Mouse (Mus musculus): Measurements from ENCODE around the gene Palm2.
A peak's percentile ranks its signal among the peaks of the same experiment; 100 is the strongest.

The Palm2 gene

DNA sequence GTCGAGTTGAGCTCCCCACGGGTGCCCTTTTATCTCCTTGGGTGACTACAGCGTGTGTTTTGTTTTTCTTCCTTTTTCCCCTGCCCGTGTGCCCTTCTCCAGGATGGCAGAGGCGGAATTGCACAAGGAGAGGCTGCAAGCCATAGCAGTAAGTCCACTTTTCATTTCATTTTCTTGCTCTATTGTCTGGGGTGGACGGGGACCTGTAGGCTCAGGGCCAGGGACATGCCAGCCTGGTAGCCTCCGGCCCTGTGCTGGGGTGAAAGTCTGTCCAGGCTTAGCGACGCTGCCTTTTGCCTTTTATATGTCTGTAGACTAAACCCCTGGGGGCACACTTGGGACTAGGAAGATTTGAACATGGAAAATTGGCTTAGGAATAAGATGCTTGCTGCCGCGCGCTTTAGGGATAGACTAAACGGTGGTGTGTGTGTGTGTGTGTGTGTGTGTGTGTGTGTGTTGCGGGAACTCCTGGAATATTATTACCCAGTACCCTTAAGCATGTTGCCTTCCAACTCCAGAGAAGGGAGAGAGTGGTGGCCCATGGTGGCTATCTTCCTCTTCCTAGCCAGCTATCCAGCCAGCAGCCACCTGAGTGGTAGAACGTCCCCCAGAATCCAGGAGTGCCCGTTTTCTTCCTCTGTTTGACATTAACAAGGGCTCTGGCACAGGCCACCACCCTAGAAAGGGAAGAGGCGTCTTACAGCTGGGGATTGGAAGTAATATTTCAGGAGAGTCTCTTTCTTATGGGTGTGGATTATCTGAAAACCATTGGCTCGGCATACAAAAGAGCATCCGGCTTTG, 134.4 kb downstream of the Palm2 start:
- DNase-seq (ENCODE audit: low spot score), result no peak

DNA sequence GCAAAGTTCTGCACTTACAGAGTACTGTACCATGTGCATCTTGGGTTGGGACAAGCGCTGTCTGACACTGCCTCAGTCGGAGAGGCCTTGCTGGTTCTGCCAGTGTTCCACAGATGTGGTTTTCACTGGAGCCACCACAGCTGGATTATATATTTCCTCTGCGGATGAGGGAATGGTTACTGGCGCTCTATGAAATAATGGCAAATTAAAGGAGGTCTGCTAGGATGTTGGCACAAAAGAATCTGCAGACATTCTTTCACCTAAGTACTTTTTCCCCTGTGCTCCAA, 135.0 kb downstream of the Palm2 start:
- DNase-seq (ENCODE audit: low spot score), result no peak

DNA sequence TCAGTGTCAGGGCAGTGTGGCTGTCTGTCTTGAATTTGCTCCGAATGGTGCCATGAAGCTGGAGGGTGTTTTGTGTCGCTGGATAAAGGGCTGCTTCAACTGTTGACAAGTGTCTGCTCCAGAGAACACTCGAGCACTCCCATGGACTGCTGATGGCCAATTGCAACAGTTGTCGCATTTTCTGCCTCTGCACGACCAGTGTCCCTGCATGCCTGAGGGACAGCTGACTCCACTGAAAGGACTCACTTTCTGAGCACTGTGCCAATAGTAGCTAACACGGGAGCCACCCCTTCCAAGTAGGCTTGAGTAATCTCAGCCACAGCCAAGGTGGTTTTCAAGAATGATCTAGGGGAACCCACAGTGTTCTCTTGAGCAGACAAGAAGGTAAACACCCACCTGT, 135.7 kb downstream of the Palm2 start:
- DNase-seq (ENCODE audit: low spot score), result no peak

DNA sequence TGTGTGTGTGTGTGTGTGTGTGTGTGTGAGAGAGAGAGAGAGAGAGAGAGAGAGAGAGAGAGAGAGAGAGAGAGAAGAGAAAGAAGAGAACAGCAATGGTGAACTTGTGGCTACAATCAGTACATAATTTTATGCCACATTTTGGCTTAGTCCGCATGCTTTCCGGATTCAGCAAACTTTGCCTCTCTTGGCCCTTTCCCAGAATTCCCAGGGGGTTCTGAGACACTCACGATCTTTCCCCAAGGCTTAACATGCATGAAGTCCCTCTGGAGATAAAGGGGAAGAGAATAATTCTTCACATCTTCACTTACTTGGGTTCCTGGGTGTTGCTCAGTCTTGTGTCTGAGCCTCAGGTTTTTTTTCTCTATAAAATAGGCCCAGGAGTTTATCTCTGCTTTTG, 136.2 kb downstream of the Palm2 start:
- DNase-seq (ENCODE audit: low spot score), result no peak

DNA sequence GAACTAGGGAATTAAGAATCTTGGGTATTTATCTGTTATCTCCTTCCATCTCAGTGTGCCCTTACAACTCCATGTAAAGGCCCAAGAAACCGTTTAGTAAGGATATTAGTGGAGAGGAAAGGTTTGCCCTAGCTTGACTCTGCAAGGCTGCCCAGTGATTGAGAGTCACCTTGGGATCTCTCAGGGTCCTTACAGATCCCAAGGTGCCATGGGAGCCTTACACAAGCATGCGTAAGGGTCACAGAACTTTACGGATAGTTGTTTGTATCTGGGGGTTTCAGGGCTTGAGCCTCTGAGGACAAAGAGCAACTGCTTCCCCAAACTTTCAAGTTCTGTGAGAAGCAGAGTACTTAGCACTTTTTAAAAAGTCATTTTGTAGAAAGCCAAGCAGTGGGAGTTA, 140.1 kb downstream of the Palm2 start:
- no peak for DNase-seq (ENCODE audit: low spot score)

DNA sequence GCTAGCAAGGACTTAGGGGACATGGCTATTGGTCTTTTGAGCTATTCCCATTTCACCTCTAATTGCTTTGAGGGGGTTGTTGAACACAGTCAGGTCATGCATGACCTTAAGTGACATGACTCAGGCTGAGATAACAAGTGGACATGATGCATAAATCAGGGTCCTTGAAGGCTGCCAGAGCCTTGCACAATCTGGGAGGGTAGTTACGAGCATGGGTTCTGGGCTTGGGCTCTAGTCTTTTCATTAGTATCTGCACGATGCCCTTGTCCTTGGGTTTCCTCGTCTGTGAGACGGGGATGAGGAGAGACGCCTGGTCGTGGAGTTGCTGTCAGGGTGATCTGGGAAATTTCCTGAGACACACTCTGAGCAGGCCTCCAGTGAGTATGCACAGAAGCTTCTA, 140.6 kb downstream of the Palm2 start:
- DNase-seq (ENCODE audit: low spot score), result no peak

DNA sequence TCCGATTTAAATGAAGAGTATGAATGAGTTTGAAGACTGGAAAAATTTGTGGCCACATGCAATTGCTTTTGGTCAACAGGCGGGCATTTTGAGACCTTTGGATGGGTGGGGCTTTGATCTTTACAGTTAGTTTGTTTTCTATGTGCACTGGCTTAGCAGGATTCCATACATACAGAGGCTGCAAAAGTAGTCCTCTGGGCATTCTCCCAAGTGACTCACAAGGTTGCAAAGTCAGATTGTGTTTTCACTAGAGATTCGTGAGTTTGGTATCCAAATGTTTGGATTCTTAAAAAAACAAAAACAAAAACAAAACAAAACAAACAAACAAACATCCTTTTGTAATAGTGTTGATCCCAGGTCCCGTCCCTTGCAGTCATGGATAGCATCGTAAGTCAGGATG, 141.6 kb downstream of the Palm2 start:
- no peak for DNase-seq (ENCODE audit: low spot score)

DNA sequence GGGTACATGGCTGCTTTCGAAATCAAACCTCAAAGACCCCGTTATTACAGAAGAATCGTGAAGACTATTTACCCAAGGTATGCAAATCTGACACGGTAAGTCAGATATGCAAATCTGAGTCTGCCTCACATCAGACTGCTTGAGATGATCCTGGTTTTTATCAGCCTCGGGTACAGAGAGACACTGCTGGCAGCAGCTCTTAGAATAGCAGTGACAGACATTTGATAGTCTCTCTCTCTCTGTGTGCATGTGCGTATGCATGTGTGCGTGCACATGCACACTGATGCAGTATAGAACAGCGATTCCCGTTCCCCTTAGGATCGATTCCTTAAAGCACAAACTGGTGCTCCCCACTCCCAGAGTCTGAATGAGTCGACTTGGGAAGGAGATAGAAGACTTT, 142.0 kb downstream of the Palm2 start:
- no peak for DNase-seq (ENCODE audit: low spot score)

DNA sequence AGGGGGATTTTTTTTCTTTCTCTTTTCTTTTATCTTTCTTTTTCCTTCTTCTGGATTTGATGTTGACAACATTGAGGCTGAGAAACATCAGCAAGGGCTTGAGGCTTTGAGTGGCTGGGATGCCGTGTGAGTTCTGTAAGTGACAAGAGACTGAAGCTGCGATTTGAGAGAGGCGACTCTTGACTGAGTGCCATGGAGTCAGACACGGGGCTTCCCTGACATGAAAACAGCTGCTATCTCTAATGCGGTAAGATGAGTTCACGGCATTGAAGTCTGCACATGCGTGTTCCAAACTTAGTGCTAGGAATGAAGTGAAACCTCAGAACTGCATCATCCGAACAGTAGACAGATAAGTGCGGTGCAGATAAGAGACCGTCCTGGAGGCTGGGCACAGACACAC, 145.6 kb downstream of the Palm2 start:
- DNase-seq (ENCODE audit: low spot score), result no peak

DNA sequence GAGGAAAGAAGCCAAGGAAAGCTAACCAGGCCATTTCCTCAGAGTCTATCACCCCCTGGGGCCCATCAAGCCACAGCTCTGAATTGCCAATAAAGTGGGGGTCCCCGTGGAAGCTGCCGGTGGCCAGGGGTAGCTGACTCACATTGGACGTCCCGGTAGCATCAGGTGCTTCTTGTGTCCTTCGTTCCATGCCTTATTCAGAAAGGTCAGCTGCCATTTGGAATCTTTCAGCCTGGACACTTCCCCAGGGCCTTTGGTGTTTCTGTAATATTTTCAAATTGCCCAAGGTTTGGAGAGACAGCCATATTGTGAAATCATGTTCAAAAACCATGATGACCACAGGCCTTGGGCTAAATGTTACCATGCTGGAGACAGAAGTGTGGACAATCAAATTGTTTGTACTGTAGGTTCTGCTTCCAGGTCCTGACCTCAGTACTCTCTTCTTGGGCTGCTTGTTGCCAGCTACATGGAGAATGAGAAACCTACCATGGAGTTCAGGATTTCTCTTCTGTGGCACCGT, 151.3 kb downstream of the Palm2 start:
- no peak for DNase-seq (ENCODE audit: low spot score)

DNA sequence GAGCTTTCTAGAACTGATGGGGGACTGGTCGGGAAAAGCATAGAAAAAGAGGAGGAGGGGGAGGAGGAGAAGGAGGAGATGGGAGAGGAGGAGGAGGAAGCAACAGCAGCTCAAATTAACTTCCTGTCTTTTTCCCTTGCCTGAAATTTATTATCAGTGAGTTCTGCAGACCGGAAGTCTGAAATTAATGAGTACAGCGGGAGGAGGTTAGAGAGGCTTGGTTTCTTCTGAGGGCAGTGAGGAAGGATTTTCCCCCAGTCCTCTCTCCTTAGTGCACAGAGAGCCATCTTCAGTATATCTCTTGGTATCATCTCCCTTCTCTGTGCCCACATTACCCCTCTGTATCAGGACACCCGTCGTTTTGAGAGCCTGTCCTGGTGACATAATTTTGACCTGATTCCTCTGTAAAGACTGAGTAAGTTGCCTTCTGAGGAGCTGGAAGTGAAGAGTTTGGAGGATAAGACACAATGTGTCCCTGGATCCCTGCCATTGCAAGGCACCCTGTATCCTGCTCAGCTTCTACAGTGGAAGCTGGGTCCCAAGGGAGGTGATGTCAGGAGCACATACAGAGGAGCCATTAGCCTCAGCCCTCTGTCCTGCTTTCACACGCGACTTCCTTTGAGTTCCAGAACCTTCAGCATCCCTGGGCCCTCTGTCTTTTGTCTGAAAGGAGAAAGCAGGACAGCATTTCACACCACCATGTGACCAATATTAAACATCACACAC, 153.0 kb downstream of the Palm2 start:
- DNase-seq (ENCODE audit: low spot score), result no peak

DNA sequence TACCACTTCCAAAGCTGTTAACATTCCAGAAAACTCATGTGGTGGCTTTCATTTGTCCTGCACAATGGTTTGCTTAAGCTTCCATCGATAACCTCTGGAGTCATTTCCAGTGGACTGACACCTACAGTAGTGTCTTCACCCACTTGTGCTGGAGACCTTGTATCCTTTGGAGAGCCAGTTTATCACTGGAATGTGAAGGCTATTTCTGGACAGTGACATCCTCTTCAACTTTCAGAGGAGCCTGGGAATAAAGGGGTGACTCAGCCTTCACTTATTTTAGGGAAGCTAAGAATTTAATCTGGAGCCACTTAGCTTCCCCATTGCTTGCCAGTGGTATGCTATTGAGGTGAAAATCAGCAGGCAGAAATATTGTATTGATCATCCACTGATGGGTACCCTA, 154.3 kb downstream of the Palm2 start:
- no peak for DNase-seq (ENCODE audit: low spot score)

DNA sequence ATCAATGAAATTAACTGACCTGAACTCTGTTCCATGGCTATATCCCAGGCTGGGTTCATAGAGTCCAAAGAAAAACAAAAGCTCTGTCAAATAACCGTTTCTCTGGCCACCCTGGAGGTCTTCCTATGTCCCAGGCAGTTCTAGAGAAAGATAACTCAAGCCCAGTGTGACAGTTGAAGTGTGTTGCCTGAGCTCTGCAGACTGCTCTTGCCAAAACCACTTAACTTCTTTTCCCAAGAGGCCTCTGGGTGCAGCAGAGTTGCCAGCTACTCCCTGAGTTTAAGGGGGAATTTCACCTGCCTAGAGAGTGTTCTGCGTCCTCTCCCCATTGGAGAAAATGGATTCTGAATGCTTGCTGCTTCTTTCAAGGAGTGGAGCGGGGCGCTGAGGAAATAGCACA, 158.7 kb downstream of the Palm2 start:
- DNase-seq (ENCODE audit: low spot score), result no peak

DNA sequence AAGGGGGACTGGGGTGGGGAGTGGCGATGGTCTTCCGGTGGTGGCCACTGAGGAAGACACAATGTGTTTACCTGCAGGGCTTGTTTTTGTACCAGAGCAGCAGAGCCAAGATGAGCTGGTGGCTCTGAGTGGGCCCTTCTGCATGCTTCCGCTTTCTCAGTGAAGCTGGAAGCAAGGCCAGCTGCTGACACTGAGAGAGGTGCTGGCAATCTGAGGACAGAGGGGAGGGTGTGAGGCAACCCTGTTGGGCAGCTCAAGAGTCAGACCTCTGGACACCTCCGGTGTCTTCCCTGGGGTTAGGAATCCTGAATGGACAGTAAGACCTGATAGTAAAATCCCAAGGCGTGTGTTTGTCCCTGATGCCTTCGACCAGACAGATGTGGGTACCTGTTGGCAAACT, 165.9 kb downstream of the Palm2 start:
- no peak for DNase-seq (ENCODE audit: low spot score)

DNA sequence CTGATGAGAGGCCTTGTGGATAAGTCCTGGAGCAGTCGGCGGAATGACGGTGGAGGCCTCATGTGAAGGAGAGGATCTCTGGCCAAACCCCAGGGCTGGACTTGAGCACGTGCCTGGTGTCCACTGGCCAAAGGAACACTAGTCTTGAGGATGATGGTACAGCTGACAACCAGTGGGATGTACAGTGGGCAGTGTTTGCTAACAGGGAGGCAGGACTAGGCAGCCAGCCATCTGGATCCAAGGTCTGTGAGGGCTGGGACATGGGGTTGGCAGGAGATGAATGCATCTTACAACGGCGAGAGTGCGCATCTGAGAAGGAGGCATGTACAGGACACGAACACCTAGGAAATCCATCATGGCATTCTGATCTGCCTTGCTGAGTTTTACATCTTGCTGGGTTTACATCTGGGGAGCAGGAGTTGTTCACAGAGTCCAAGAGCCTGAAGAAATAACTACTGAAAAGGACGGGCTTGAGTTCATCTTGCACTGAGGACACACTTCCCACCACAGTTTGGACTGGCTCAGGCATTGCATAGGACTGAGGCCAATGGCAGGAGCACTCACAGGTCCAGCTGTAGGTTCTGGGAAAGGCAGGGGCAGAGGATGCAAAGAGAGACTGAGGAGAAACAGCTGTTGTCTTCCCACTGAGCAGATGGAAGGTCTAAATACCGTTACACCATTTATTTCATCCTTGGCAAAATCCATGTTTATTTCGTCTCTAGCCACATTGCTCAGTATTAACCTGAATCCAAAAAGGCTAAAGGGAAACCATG, 166.8 kb downstream of the Palm2 start:
- DNase-seq (ENCODE audit: low spot score), result no peak

DNA sequence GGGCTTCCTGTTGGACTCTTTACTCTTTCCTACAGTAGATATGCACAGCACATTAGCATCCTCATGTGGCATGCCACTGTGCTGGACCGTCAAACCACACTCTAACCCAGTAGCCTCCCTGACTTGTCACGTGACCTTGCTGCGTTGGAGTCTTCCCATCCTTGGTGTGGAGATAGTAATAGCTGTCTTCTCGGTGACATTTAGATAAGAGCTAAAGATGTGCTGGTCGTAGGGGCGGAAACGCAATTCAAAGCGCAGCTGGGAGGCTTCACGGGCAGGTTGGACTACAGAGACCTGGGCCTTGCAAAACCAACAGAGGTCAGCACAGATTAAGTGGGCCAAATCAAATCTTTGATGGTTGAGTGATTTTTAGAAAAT, 167.4 kb downstream of the Palm2 start:
- no peak for DNase-seq (ENCODE audit: low spot score)

DNA sequence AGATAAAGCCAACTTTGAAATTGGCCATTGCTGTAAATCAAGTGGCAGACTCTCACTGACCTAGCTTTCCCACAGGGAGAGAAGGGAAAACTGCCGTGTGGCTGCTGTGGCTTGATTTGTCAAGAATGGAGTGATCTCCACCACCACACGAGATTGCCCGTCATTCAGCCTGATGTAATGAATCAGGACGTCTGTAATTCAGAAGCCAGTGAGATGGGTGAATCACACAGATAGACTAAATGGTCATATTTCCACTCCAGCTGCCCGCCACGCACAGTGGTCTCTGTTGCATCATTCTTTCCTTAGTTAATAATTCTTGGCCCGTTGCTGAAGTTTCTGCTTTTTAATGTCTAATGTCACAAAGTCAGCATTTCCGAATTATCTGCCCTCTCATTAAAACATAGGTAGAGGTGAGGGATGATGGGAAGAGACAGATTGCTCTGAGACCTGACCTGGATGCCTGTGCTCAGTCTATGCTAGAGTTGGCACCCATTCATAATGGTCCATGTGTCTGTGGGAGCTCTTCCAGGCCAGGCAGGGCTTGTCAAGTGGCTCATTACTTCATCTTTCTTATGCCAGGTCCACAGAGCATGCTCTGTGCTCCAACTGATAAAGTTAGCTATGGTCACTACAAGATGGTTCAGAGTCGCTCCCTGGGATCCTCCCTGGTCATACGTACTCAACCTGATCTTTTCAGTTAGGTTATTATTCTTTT, 168.0 kb downstream of the Palm2 start:
- DNase-seq (ENCODE audit: low spot score), result no peak

DNA sequence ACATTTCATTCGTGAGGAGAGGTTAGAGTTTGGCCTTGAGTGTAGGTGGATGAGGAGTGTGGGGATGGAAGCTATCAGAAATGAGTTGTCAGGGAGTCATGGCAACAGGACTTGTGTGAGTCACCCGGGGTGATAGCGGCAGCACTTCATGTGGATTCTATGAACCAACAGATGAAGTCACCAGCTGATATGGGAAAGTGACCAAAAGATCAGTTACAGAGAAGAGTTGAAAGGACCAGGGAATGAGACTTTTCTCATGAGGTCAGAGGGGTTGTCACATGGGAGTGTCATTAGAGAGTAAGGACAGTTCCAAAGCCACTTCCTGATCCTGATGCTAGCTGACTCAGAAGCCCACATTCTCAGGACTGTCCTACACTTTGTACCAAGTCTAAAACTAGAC, 172.2 kb downstream of the Palm2 start:
- no peak for DNase-seq (ENCODE audit: low spot score)

DNA sequence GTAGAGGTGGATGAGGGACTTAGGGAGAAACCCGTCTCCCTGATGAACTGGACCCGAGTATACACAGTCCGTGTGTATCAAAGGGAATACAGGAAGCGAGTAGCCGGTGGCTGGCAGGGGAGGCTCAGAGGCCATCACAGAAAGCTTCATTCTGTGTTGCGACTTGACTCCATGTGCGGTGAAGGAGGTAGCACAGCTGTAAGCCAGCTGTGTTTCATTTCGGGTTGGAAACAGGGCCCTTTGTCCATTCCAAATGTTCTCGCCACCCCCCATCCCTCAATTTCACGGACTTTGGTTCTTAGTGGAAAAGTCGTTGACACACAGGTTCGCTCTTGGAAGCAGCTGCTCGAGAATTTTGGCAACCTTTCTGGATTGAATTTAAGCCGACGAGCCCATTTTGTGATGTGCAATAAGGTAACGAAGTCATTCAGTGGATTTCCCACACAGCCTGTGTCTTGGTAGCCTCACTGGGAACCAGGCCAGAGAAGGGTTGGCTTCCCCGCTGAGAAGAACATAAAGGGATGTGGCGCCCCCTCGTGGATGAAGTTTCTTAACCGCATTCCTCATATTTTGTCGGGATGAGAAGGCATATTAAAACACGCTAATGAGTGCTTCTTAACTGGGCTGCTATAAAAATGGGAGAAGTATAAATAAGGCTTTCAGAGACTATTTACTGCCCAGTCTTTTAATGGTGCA, 173.3 kb downstream of the Palm2 start:
- peak; percentile 91 for DNase-seq (ENCODE audit: low spot score)

DNA sequence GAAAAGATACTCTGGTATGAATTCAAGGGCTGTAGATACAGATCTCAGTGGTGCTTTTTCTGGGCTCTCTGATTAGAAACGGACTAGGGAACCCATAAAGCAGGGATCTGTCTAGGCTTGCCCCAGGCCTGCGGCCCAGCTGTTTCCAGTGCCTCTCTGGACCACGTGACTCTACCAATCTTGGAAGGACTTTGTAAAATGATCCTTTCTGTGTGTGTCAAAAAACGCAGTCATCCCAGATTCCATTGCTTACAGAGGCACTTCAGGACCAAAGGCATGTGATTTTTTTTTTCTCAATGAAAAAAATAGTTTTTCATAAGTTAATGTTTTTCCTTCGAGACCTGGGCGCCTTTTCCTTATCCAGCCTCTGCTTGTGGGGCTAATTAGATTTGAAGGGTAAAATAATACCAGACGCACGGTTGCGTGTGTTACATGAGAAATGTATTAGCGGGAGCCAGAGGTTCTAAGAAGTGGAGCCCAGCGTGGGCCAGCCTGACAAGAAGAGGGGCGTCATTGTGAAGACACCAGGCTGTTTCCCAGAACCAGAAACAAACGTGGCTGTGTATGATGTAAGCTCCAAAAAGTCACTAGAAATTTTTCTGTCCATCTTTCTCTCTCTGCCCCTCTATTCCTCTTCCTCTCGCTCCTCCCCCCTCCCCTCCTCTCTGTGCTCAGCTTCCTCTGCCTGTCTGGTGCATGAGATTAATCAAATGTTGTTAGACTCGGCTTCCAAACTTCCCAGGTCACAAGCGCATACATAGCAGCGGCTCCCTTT, 177.4 kb downstream of the Palm2 start:
- peak; percentile 28 for DNase-seq (ENCODE audit: low spot score)

DNA sequence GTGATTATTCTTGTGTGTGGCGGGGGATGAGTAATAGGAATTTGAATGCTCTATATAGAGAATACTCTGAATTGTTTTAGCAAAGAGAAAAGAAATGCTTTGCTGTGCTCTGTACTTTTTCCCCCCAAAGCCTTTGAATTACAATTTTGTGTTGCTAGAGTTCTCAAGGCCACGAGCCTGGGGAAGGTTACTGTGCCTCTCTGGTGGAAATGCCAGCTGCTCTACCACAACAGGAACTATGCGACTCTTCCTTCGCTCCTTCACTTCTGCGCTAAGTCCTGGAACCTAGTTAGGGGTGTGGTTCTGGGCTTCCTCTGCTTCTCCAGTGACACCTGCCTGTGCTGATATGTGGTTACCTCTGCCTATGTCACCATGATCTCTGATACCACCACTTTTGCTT, 178.7 kb downstream of the Palm2 start:
- DNase-seq (ENCODE audit: low spot score), result no peak
